Mouse (Mus musculus) forelimb bud, embryonic 11.5 days (tissue): ENCODE results near the gene Ctnnal1.

ENCODE experiments used
- DNase-seq: peaks from one replicate; pipeline ENCODE4 v3.0.0-alpha.2; 2012; ENCODE audit warnings: low read depth, low spot score

The Ctnnal1 gene

DNA sequence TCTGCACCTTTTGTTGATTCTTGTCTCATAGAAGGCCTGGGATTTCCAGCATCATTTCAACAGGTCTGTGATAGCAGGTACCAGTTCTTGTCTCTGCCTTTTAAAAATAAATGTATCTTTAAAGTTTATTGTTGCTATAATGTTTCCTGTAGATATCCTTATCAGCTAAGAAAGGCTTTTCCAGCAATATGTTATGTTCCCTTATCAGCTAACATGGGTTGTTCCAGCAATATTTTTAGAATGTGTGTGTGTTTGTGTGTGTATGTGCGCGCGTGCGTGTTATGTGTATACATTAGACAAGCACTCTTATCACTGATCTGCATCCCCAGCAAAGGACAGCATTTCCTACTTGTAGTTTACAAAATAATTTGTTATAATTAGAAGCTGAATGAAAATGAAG is 3.4 kb downstream of the Ctnnal1 start:
- DNase-seq, result no peak

GRCm38 (mm10) chr4:56858733-56859132 is 6.3 kb downstream of the Ctnnal1 start:
- DNase-seq, result no peak

- no peak for DNase-seq
These were observed 8.5 kb downstream of the Ctnnal1 start for GRCm38 (mm10) chr4:56856371-56856949.

- no peak for DNase-seq
These were observed 9.1 kb downstream of the Ctnnal1 start for GRCm38 (mm10) chr4:56855935-56856334.

DNA sequence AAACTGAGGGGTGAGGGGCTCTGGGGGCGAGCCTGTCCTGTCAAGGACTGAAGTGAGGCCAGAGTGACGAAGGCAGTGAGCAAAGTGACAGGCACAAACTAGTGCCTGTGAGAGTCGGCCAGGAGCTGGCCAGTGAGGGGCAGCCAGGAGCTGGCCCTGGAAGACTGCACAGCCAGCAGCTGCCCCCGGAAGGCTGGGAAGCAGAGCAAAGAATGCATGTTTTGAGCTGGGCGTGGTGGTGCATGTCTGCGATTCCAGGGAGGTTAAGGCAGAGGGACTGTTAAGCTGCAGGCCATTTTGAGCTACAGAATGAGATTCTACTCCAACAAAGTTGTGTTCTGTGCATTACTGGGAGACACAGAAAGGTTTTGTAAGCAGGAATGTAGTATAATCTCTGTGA is 14.3 kb downstream of the Ctnnal1 start:
- peak; percentile 11 for DNase-seq

DNA sequence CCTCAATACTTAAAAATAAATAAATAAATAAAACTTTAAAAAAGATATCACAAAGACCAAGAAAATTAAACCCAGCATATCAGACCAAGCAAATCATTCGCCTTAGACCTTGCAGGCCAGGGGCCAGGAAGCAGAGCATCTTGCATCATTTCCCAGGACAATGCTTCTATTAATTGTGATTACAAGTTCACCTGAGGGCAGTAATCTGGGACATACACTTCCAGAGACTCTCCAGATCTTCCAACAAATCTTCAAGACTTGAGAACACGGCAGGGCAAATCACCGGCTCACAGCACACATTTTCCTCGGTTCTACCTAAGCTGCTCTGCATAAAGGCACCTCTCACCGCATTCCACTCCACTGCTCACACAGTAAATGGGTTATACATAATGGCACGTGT is 16.9 kb downstream of the Ctnnal1 start:
- DNase-seq, result no peak

DNA sequence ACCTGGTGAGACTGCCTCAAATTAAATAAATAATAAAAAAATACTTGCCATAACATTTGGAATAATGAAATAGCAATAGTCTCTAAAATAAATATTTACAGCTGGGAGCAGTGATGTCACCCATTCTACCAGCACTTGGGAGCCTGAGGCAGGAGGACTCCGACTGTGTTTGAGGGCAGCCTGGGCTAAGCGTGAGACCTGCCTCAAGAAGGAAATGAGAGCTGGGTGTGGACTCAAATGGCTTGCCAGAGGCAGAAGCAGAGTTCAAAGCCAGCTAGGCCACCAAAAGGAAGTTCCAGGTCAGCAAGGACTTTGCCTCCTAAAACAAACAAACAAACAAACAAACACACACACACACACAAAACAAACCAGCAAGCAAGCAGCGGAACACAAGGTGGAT is 17.6 kb downstream of the Ctnnal1 start:
- DNase-seq, result no peak

- DNase-seq, result no peak
These were observed 19.0 kb downstream of the Ctnnal1 start for GRCm38 (mm10) chr4:56845896-56846533.

DNA sequence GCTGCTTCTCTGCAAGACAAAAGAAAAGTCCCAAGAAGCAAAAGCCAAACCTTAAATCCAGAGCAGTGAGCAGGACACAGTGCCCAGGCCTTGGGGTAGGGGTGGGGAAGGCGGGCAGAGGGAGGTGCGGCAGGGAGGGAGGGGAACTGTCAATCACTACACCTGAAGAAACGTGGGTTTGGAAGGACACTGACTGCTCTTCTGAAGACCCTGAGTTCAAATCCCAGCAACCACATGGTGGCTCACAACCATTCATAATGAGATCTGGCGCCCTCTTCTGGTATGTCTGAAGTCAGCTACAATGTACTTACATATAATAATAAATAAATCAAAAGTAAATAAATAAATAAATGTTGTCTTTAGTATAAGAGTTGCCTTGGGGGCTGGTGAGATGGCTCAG is 20.1 kb downstream of the Ctnnal1 start:
- no peak for DNase-seq

DNA sequence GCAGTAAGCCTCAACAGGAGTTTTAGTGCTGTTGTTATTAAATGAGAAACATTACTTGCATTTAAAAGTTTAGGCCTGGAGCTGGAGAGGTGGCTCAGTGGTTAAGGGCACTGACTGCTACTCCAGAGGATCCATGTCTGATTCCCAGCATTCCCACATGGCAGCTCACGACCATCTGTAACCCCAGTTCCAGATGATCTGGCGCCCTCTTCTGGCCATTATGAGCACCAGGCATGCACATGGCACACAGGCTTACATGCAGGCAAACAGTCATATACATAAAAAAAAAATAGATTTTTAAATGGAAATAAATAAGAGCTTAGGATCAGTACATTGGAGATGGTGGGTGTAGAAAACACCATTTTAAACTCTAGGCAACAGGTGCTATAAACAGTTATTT is 21.0 kb downstream of the Ctnnal1 start:
- no peak for DNase-seq

GRCm38 (mm10) chr4:56842501-56842900 is 22.5 kb downstream of the Ctnnal1 start:
- no peak for DNase-seq

- no peak for DNase-seq
These were observed 24.7 kb downstream of the Ctnnal1 start for GRCm38 (mm10) chr4:56840297-56840696.

DNA sequence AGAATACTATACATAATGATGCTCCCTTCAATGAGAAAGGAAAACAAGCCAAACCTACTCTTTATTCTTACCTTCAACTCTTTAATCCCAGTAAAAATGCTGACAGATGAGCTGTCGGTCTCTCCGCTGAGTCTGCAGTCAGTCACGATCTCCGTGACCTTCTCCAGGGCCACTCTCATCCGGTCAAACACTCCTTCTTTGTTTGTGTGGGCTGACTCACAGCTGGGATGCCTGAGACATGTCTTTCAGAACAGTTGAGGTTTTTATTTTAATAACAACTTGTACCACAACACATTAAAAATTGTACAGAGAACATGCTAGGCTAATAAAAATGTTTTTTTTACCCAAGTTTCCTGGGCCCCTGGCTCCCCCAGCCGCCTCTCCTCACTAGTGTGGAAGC is 27.3 kb downstream of the Ctnnal1 start:
- DNase-seq, result no peak

- DNase-seq, result no peak
These were observed 33.0 kb downstream of the Ctnnal1 start for GRCm38 (mm10) chr4:56831998-56832397.

- DNase-seq, result no peak
These were observed 33.9 kb downstream of the Ctnnal1 start for GRCm38 (mm10) chr4:56831013-56831609.

DNA sequence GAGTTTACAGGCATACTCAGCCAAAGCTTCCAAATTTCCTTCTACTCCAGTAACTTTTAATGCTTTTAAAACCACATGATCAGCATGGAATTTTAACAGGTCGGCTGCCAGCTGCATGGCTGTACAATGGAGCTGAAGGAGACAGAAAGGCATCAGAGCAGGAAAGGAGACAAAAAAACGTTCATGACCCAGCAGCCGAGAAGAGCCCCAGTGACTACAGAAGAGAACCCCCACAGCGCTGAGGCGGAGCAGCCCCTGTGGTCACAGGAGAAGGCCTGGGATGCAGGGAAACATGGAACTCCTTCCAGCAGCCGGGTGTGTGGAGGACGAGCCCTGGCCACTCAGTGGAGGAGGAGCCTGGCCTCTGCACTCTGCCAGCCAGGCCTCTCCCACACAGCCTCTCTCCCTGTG is 35.5 kb downstream of the Ctnnal1 start:
- DNase-seq, result no peak

DNA sequence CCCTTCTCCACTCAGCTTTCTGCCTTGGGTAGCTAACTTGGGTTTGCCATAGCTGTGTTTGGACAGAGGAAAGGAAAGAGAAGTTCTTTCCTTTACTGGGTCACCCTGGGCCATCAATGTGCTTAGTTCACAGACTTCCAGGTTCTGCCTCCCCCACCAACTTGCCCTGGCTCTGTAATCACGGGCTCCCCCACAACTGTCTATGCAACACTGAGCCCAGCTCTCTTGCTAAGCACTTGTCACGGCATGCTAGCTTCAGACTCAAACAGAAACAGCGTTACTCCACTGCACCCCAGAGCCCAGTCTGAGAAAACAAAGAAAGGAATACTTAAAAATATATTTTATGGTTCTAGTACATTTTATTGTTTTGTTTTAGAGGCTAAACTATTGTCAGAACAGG is 36.1 kb downstream of the Ctnnal1 start:
- no peak for DNase-seq

DNA sequence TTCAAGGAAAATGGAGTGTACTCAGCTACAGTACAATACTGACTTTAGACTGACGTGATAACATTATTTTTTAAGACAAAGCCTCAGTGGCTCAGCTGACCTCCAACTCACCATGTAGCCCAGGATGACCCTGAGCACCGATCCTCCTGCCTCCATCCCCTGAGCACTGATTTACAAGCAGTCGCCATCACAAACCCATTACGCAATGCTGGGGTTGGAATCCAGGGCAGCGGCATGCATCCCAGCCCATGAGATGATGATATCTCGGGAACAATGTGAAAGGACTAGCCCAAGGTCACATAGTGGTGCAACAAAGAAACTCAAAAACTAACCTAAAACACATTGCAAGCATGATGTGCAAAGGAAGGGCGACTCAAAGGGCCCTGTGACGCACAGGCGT is 40.8 kb downstream of the Ctnnal1 start:
- no peak for DNase-seq

GRCm38 (mm10) chr4:56820017-56820550 is 44.9 kb downstream of the Ctnnal1 start:
- no peak for DNase-seq

DNA sequence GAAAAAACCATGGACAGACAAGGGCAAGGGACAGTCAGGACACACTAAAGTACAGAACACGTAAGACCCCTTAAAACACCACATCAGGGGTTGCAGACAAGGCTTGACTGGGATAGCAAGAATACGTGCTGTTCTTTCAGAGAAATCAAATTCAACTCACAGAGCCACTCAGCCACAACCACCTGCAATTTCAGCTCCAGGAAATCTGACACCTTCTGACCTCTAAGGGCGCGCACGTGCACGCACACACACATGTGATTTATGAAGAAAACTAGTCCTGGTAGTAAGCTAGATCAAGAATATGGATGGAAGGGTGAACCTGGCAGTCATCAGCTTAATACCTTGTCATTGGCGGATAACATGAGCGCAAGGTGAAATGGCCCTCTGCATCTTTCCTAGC is 49.9 kb downstream of the Ctnnal1 start:
- DNase-seq, result peak; percentile 55

DNA sequence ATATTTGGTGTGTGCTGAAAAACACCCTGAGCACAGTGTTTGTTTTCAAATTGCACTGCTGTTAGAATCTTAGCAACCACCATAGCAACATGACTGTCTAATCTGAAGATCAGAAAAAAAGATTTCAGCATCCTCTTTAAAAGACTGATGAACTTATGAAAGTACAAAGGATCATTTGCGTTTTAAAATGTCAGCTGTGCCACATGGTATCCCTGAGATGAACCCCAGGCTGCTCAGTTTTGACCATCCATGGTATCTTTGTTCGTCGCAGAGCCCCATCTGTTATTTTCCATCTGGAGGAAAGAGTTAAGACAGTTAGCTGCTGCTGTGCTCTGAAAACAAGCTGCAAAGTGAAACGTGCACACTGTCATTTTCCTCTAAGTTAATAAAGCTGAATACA is 52.9 kb downstream of the Ctnnal1 start:
- DNase-seq, result no peak

DNA sequence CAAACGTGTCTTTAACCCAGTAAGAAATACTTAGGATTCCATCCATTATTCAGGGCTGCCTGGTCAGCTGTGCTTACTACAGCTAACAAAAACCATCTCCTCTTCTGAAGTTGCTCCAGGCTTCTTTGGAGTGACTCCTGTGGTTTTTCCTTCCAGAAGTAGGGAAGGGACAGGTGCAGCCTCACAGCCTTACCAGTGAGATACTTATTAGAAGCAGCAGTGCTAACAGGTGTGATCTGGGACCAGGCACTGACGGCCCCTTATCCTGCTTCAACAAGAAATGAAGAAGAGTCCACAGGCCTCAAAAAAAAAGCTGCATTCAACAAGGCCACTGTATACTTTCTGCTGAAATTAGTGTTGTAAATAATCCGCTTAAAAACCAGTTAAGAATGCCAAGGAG is 53.3 kb downstream of the Ctnnal1 start:
- no peak for DNase-seq

GRCm38 (mm10) chr4:56809050-56809449 is 55.9 kb downstream of the Ctnnal1 start:
- DNase-seq, result no peak
